Mouse (Mus musculus): ENCODE measurements at regions not wholly inside any gene's neighbourhood (a gene's known extent, or its start where the extent isn't known, plus 50 kb on each side); places are given as distances from the start of the nearest gene placed in this dataset.

GRCm38 (mm10) chr2:133498186-133498571, 53.8 kb upstream of the Bmp2 start:
- Histone ChIP-seq H3K4me2 (ENCODE audit: low read depth, low read length) (no peak overlapping the region), H3K36me3 (ENCODE audit: control insufficient read depth, insufficient read depth, low read length) (no peaks in the 10 kb centered on the region), H3K4me3 (ENCODE audit: low read length) (no peak overlapping the region), H3K27ac (ENCODE audit: low read length) (peak overlapping the region; percentile 90), H3K4me1 (ENCODE audit: control insufficient read depth, insufficient read depth, low read length) (peaks cover 5% of the 10 kb centered on the region; the same call in 1 of the 2 replicates), H3K9ac (ENCODE audit: low read depth, low read length) (no peak overlapping the region), H3K27me3 (replicated peaks; ENCODE audit: control insufficient read depth, insufficient read depth, low read length) (no peaks in the 10 kb centered on the region), H3K9me3 (ENCODE audit: control insufficient read depth, low read length) (no peaks in the 10 kb centered on the region)
- WGBS: 59% methylated on average over 2 of the region's 2 CpGs
- ATAC-seq: peak; percentile 62

- H3K9me3 ChIP-seq (ENCODE audit: control insufficient read depth, low read length): no peaks in the 10 kb centered on the region
- H3K27me3 ChIP-seq (replicated peaks; ENCODE audit: control insufficient read depth, insufficient read depth, low read length): no peaks in the 10 kb centered on the region
- H3K4me1 ChIP-seq (ENCODE audit: control insufficient read depth, insufficient read depth, low read length): peaks cover 5% of the 10 kb centered on the region; the same call in 1 of the 2 replicates
- H3K4me3 ChIP-seq (ENCODE audit: low read length): no peak overlapping the region
- H3K4me2 ChIP-seq (ENCODE audit: low read depth, low read length): peak overlapping the region; percentile 19
- peak; percentile 90 for ATAC-seq
- H3K9ac ChIP-seq (ENCODE audit: low read depth, low read length): no peak overlapping the region
- H3K36me3 ChIP-seq (ENCODE audit: control insufficient read depth, insufficient read depth, low read length): no peaks in the 10 kb centered on the region
- WGBS: 37% methylated on average over 3 of the region's 3 CpGs
- peak overlapping the region; percentile 90 for H3K27ac ChIP-seq (ENCODE audit: low read length)
These were observed 53.2 kb upstream of the Bmp2 start for GRCm38 (mm10) chr2:133498717-133499143.

GRCm38 (mm10) chr2:133499904-133500303, 52.1 kb upstream of the Bmp2 start:
- H3K4me3 ChIP-seq (ENCODE audit: low read length): no peak overlapping the region
- peaks cover 7% of the 10 kb centered on the region; the same call in 1 of the 2 replicates for H3K4me1 ChIP-seq (ENCODE audit: control insufficient read depth, insufficient read depth, low read length)
- no peaks in the 10 kb centered on the region for H3K36me3 ChIP-seq (ENCODE audit: control insufficient read depth, insufficient read depth, low read length)
- 36% methylated on average over 3 of the region's 3 CpGs for WGBS
- no peak overlapping the region for H3K27ac ChIP-seq (ENCODE audit: low read length)
- H3K27me3 ChIP-seq (replicated peaks; ENCODE audit: control insufficient read depth, insufficient read depth, low read length): no peaks in the 10 kb centered on the region
- H3K9me3 ChIP-seq (ENCODE audit: control insufficient read depth, low read length): no peaks in the 10 kb centered on the region
- no peak for ATAC-seq
- no peak overlapping the region for H3K9ac ChIP-seq (ENCODE audit: low read depth, low read length)
- no peak overlapping the region for H3K4me2 ChIP-seq (ENCODE audit: low read depth, low read length)

Data from intestine, embryonic 16.5 days (tissue).